Mouse (Mus musculus): ENCODE measurements around the gene Igsf6. TPM values are rescaled to one million over a fixed set of nuclear protein-coding genes. Genes with fewer than 3 reads are reported as not detected.

Igsf6 gene
- polyA plus RNA-seq, 1 experiment from 2014 or later: 1.2 TPM

DNA sequence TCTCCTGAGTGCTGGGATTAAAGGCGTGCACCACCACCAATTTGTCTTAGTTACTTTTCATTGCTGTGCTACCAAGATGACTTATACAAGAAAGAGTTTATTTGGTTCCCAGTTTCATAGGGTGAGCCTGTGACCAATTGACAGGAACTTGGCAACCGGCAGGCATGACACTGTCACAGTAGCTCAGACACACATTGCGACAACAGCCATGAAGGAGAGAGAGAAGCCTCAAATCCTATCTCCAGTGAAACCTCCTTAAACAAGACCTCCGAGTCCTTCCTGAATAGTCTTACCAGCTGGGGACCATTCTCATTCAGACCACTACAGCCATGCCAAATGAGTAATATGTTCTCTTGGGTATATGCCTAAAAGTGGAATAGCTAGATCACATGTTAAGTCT, 21.3 kb downstream of the Igsf6 start:
- H3K27me3 ChIP-seq: no peaks in the 10 kb centered on the region
- H3K4me3 ChIP-seq: no peak overlapping the region
- 85% methylated on average over 4 of the region's 4 CpGs for WGBS
- H3K9me3 ChIP-seq (replicated peaks): no peaks in the 10 kb centered on the region
- no peak overlapping the region for H3K4me2 ChIP-seq
- ATAC-seq (replicated peaks; ENCODE audit: insufficient number of reproducible peaks, insufficient read depth, low FRiP score, low read depth): no peak
- H3K9ac ChIP-seq: no peak overlapping the region
- no peaks in the 10 kb centered on the region for H3K4me1 ChIP-seq (replicated peaks)
- H3K27ac ChIP-seq: no peak overlapping the region
- H3K36me3 ChIP-seq: peaks cover 31% of the 10 kb centered on the region

DNA sequence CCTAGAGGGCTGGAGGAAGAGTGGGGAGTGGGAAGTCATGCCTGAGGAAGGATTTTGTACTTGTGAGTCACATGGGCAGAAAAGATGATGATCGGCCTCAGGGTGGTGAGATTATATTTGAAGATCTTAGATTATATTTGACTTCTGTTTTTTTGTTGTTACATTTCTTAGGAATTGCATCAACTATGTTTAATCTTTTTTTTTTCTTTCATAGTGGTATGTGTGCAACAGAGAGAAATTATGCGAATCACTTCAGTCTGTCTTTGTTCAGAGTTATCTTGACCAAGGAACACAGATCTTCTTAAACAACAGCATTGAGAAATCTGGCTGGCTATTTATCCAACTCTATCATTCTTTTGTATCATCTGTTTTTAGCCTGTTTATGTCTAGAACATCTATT, 26.7 kb downstream of the Igsf6 start:
- Histone ChIP-seq H3K9ac (no peak overlapping the region), H3K4me1 (replicated peaks) (peaks cover 10% of the 10 kb centered on the region; the same call in 1 of the 2 replicates), H3K27me3 (no peaks in the 10 kb centered on the region), H3K9me3 (replicated peaks) (no peaks in the 10 kb centered on the region), H3K4me2 (no peak overlapping the region), H3K36me3 (peaks cover 10% of the 10 kb centered on the region; the same call in 1 of the 2 replicates), H3K4me3 (no peak overlapping the region), H3K27ac (no peak overlapping the region)
- ATAC-seq (replicated peaks; ENCODE audit: insufficient number of reproducible peaks, insufficient read depth, low FRiP score, low read depth): no peak
- 97% methylated on average over 2 of the region's 2 CpGs for WGBS

DNA sequence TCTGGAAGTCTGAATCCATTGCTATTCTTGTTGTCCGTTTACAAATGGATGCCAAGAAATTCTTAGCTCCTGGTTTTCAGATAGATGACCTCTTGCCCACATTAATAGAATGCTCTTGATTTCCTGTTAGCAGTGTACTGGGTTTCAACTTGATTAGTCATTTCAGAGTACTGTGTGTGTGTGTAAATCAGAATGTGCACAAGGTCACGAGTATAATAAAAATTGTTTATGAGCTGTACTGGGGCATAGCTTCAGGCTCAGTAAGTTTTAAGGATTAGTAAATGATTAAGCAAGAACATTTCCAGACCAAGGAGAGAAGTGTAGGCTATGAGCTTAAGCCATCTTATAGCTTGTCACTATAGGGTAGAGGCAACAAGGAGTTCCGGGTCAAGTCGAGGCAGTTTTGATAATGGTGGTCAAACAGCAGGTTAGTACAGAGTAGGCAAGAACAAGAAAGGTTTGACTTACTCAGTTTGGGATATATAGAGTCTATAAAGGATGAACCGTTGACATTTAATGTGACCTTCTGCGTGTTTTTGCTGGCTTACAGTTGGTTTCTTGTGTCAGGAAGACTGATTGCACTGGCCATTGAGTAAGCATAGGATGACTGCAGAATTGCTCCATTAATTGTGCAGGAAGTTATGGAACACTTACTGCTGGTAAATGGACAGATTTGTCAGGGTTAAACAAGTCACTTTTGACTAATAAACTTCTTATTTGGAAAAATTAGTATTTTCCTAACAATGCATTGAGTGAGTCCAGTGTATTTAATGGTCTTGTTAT, 28.5 kb downstream of the Igsf6 start:
- no peak for ATAC-seq (replicated peaks; ENCODE audit: insufficient number of reproducible peaks, insufficient read depth, low FRiP score, low read depth)

DNA sequence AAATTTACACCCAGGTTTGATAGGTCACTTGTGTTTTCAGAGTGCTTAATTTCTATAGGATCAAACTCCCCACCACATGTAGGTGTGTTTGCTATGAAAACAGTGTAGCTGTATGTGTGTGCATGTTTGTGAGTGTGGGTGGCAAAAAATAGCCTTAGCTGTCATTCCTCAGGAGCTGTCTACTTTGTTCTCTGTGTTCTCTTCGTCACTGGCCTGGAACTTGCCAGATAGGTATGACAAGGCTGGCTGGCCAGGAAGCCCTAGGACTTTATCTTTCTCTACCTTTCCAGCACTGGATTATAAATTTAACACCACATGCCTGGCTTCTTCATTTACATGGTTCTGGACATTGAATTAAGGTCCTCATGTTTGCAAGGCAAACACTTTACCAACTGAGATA, 30.1 kb downstream of the Igsf6 start:
- no peak for ATAC-seq (replicated peaks; ENCODE audit: insufficient number of reproducible peaks, insufficient read depth, low FRiP score, low read depth)
- Histone ChIP-seq H3K4me3 (no peak overlapping the region), H3K4me1 (replicated peaks) (peaks cover 24% of the 10 kb centered on the region), H3K4me2 (no peak overlapping the region), H3K36me3 (no peaks in the 10 kb centered on the region; the same call in 1 of the 2 replicates), H3K9me3 (replicated peaks) (no peaks in the 10 kb centered on the region), H3K9ac (no peak overlapping the region), H3K27ac (0 out of 2 replicates have a peak overlapping the region, but pooled peaks have one; percentile 12), H3K27me3 (no peaks in the 10 kb centered on the region)
- 38% methylated on average over 1 of the region's 1 CpGs for WGBS

More for the DNA sequence above, 28.5 kb downstream of the Igsf6 start:
- Histone ChIP-seq H3K9ac (no peak overlapping the region), H3K9me3 (replicated peaks) (no peaks in the 10 kb centered on the region), H3K4me1 (replicated peaks) (peaks cover 15% of the 10 kb centered on the region), H3K27me3 (no peaks in the 10 kb centered on the region), H3K27ac (no peak overlapping the region), H3K4me2 (no peak overlapping the region), H3K36me3 (no peaks in the 10 kb centered on the region; the same call in 1 of the 2 replicates), H3K4me3 (no peak overlapping the region)
- WGBS: 83% methylated on average over 6 of the region's 6 CpGs

DNA sequence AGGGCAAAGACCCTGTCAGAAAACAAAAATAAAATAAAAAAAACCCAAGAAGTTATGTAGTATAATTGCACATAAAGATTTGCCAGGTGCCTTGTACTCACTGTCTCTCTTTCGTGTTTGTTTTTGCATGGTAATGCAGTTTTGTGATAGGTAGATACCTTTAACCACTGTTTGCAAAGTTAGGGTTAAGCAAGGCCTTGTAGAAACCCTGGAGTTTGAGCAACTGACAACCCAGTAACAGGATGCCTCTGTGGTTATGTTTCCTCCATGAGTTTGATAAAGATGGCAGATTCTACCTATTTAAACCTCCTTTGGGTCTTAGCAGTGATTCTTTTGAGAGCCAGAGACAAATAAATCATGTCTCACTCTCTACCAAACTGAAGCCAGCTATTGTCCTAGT, 30.9 kb downstream of the Igsf6 start:
- WGBS: 88% methylated on average over 1 of the region's 1 CpGs
- H3K27me3 ChIP-seq: no peaks in the 10 kb centered on the region
- H3K9me3 ChIP-seq (replicated peaks): no peaks in the 10 kb centered on the region
- H3K4me2 ChIP-seq: no peak overlapping the region
- H3K4me3 ChIP-seq: no peak overlapping the region
- peaks cover 24% of the 10 kb centered on the region for H3K4me1 ChIP-seq (replicated peaks)
- no peaks in the 10 kb centered on the region; the same call in 1 of the 2 replicates for H3K36me3 ChIP-seq
- H3K27ac ChIP-seq: no peak overlapping the region
- H3K9ac ChIP-seq: no peak overlapping the region
- ATAC-seq (replicated peaks; ENCODE audit: insufficient number of reproducible peaks, insufficient read depth, low FRiP score, low read depth): no peak

DNA sequence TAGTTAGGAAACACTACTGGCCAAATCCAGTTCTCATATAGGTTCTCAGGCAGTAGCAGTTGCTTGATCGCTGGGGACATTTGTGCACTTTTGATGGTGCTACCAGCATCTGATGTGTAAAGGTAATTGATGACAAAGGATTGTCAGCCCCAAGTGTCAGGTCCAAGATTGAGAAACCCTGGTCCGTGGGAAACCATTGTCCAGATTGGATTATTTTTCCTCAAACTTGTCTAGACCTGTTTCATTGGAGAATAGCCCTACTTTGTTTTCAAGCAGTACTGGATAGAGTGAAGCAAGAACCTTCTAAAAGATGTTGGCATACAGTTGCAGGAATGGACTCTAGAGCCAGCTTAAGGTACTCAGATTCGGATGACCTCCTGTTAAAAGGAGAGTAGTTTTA, 31.4 kb downstream of the Igsf6 start:
- WGBS: 91% methylated on average over 3 of the region's 3 CpGs
- peaks cover 26% of the 10 kb centered on the region for H3K4me1 ChIP-seq (replicated peaks)

DNA sequence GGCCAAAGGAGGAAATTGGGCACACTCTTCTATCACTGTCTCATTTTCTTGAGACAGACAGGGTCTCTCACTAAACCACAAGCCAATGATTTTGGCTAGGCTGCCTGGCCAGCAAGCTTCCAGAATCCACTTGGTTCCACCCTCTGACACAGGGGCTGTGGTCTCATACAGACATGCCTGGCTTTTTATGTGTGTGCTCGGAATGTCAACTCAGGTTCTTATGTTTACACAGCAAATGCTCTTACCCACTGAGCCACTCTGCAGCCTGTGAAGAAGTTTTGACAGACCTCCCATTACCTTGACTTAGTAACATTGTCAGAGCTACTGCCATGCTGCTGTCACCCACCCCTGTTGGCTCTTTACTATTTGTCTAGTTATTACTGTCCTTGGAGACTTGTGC, 32.4 kb downstream of the Igsf6 start:
- no peak overlapping the region for H3K4me3 ChIP-seq
- H3K4me2 ChIP-seq: no peak overlapping the region
- H3K9ac ChIP-seq: no peak overlapping the region
- no peak overlapping the region for H3K27ac ChIP-seq
- no peaks in the 10 kb centered on the region for H3K36me3 ChIP-seq
- H3K9me3 ChIP-seq (replicated peaks): no peaks in the 10 kb centered on the region
- peaks cover 27% of the 10 kb centered on the region for H3K4me1 ChIP-seq (replicated peaks)
- no peak for ATAC-seq (replicated peaks; ENCODE audit: insufficient number of reproducible peaks, insufficient read depth, low FRiP score, low read depth)
- 84% methylated on average over 1 of the region's 1 CpGs for WGBS
- H3K27me3 ChIP-seq: no peaks in the 10 kb centered on the region

More for the DNA sequence above, 31.4 kb downstream of the Igsf6 start:
- Histone ChIP-seq H3K4me2 (no peak overlapping the region), H3K27me3 (no peaks in the 10 kb centered on the region), H3K9me3 (replicated peaks) (no peaks in the 10 kb centered on the region), H3K36me3 (no peaks in the 10 kb centered on the region), H3K9ac (no peak overlapping the region), H3K4me3 (no peak overlapping the region), H3K27ac (no peak overlapping the region)
- no peak for ATAC-seq (replicated peaks; ENCODE audit: insufficient number of reproducible peaks, insufficient read depth, low FRiP score, low read depth)

DNA sequence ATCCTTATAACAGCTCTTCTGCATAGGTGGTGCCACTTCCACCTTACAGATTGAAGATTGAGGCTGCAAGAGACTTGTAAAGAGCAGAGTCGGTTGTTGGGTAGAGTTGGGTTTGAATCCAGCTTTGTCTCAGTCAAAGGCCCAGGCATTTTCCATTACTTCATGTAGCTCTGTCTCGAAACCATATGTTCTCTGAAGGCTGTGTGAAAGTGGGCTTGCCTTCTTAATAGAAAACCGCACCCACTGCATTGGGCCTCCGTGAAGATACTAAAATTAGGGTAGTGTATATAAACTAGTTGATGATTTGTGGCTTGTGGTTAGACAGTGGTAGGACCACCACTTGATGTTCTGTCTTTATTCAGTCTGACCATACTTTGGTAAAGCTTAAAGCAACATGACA, 33.8 kb downstream of the Igsf6 start:
- WGBS: 78% methylated on average over 4 of the region's 4 CpGs
- H3K4me3 ChIP-seq: no peak overlapping the region
- no peak overlapping the region for H3K9ac ChIP-seq
- H3K9me3 ChIP-seq (replicated peaks): no peaks in the 10 kb centered on the region
- no peak for ATAC-seq (replicated peaks; ENCODE audit: insufficient number of reproducible peaks, insufficient read depth, low FRiP score, low read depth)
- peaks cover 36% of the 10 kb centered on the region for H3K4me1 ChIP-seq (replicated peaks)
- no peaks in the 10 kb centered on the region for H3K27me3 ChIP-seq
- H3K27ac ChIP-seq: no peak overlapping the region
- no peaks in the 10 kb centered on the region for H3K36me3 ChIP-seq
- no peak overlapping the region for H3K4me2 ChIP-seq

DNA sequence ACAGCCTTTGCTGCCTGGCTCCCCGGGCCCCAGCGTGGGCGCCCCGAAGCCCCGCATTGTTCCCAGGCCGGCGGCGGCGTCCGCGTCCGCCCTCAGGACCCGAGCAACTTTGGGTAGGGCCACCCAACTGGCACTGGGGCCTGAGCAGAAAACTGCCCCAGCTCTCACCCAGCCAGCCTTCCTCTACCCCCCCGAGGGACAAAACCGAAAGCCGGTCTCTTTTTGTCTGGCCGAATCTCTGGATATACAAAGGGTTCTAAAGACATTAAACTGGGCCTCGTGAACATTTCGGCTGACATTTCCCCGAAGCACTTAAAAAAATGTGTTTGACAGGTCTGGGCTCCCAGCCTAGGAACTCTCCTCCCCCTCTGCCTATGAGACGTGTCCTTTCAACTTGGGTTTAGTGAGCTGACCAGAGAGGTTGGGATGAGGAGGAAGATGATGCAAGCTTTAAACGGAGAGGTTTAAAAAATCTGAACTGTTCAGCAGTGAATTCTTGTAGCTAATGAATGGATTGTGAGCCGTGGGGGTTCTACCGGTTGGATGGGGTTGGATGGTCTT, 39.1 kb downstream of the Igsf6 start:
- peak overlapping the region; percentile 98 for H3K4me3 ChIP-seq
- peak overlapping the region; percentile 98 for H3K9ac ChIP-seq
- no peaks in the 10 kb centered on the region for H3K9me3 ChIP-seq (replicated peaks)
- WGBS: under 1% methylated on average over 24 of the region's 24 CpGs
- peak; percentile 11 for ATAC-seq (replicated peaks; ENCODE audit: insufficient number of reproducible peaks, insufficient read depth, low FRiP score, low read depth)
- H3K27ac ChIP-seq: peak overlapping the region; percentile 96
- H3K4me1 ChIP-seq (replicated peaks): peaks cover 19% of the 10 kb centered on the region
- H3K36me3 ChIP-seq: no peaks in the 10 kb centered on the region
- H3K4me2 ChIP-seq: peak overlapping the region; percentile 70
- H3K27me3 ChIP-seq: peaks cover 18% of the 10 kb centered on the region

DNA sequence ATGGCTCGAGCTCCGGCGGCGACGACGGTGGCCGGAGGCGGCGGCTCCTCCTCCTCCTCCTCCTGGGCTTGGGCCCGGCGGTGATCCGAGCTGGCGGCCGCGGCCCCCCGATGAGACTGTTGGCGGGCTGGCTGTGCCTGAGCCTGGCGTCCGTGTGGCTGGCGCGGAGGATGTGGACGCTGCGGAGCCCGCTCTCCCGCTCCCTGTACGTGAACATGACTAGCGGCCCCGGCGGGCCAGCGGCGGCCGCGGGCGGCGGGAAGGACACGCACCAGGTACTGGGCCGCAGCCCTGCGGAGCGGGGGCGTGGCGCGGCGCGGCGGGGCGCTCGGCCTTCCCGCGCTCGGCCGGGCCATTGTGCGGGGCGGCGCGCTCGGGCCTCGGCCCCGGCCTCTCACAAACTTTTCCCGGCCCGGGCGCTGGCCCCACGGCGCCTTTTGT, 39.7 kb downstream of the Igsf6 start:
- Histone ChIP-seq H3K4me3 (peak overlapping the region; percentile 98), H3K27me3 (peaks cover 19% of the 10 kb centered on the region), H3K9ac (peak overlapping the region; percentile 98), H3K4me1 (replicated peaks) (peaks cover 14% of the 10 kb centered on the region), H3K27ac (peak overlapping the region; percentile 96), H3K36me3 (no peaks in the 10 kb centered on the region), H3K4me2 (peak overlapping the region; percentile 70), H3K9me3 (replicated peaks) (no peaks in the 10 kb centered on the region)
- ATAC-seq (replicated peaks; ENCODE audit: insufficient number of reproducible peaks, insufficient read depth, low FRiP score, low read depth): peak; percentile 79
- under 1% methylated on average over 63 of the region's 63 CpGs for WGBS

DNA sequence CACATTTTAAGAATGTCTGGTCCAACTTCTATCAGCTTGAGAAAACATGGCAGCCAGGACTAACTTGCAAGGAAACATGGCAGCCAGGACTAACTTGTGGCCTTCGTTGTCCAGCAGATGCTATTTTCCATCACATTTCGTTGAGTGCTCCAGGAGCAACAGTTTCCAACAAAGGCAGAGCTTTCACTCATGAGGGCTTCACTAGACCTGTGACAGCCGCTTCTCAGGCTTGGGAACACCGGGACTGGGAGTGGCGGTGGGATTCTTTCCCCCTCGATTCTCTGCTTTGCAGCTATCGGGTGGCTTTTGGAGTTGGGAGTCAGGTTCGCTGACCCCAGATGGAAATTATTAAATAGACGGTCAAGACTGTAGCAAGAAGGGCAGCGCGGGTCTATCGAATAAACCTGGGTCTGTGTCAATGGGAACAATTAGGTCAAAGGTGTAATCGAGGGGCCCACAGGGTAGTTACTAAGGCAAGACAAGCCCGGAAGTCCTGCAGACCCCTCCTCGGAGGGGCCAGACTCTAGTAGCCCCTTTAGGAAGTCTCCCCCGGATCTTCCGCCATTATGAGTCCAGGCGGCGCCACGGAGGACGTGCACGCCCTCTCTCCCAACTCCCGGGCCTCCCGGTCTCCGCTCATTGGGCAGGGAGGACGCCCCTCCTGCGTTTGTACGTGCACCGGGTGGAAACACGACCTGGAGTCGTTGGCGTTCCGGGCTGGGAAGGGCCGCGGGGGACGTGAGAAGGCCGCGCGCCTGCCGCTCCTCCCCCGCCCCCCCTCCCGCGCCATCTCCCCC, 40.3 kb downstream of the Igsf6 start, which contains the start of gene Mettl9:
Gene Mettl9 (plus strand): TSS at position 590 of the 797 bp plus-strand sequence.
- Histone ChIP-seq H3K9ac (peak within 1 kb of the TSS; percentile 98), H3K9me3 (replicated peaks) (no peaks in the 10 kb centered on the region), H3K36me3 (no peaks in the 10 kb centered on the region), H3K4me3 (peak within 1 kb of the TSS; percentile 98), H3K4me2 (peak within 1 kb of the TSS; percentile 70), H3K27me3 (peaks cover 19% of the 10 kb centered on the region), H3K27ac (peak within 1 kb of the TSS; percentile 96), H3K4me1 (replicated peaks) (peaks cover 13% of the 10 kb centered on the region; the same call in 1 of the 2 replicates)
- WGBS: 4% methylated on average over 39 of the region's 43 CpGs
- peak; percentile 97 for ATAC-seq (replicated peaks; ENCODE audit: insufficient number of reproducible peaks, insufficient read depth, low FRiP score, low read depth)
